29 mouse cellular contexts compared by ENCODE assay signal in genomic region chr10:13987336-13987735, GRCm38 (mm10). TPM values are rescaled to one million over a fixed set of nuclear protein-coding genes. Genes with fewer than 3 reads are reported as not detected.
DNase-seq lines count a peak whose midpoint lies in the region; ATAC-seq and TF ChIP-seq lines count a peak whose summit lies in the region.
"Had no signal": no experiment of that assay in that cellular context is flagged by ENCODE, and none has a peak within 500 bp of the region (broad histone marks: within the 10 kb centered on the region; RNA-seq: fewer than 3 reads in every experiment).

No protein-coding gene starts in this region.

- peak; percentile 63 for DNase-seq in heart, adult 11 months
- DNase-seq in heart, postnatal 4 days: no peak
- DNase-seq in spleen, postnatal 36 days (ENCODE audit: low spot score in 2 of 2): peak; percentile 37 to 38
- no peak for DNase-seq in spleen, postnatal 4 days (ENCODE audit: low spot score in 2 of 2)
- DNase-seq in right cerebral cortex, postnatal 10 days (ENCODE audit: low spot score in 2 of 2): no peak
- DNase-seq: adrenal gland, postnatal 36 days; cerebellum, adult 18-20 months; cerebellum, postnatal 14 days; gastrocnemius, postnatal 10 days; kidney, adult 8-10 months; kidney, postnatal 4 days; lung, postnatal 10 days; retina, postnatal 1 day; right cerebral cortex, postnatal 25 days; thymus, adult 2 months; thymus, postnatal 36 days had no signal

- no peak overlapping the region for H3K4me3 ChIP-seq in myocyte
- H3K4me3 ChIP-seq: erythroblast, embryonic 14.5 days; heart, embryonic 10.5 days; heart, embryonic 15.5 days; hindbrain, embryonic 12.5 days; limb, embryonic 13.5 days; megakaryocyte, embryonic 14.5 days; midbrain, embryonic 12.5 days had no signal

- H3K27me3 ChIP-seq in myocyte (ENCODE audit: control insufficient read depth, insufficient read depth, insufficient read length): no peaks in the 10 kb centered on the region
- H3K27me3 ChIP-seq: heart, embryonic 15.5 days; hindbrain, embryonic 12.5 days; limb, embryonic 13.5 days; megakaryocyte, embryonic 14.5 days; midbrain, embryonic 12.5 days had no signal

- peak overlapping the region; percentile 40 for H3K4me2 ChIP-seq in myocyte (ENCODE audit: low read depth)
- H3K4me2 ChIP-seq: heart, embryonic 15.5 days; hindbrain, embryonic 12.5 days; limb, embryonic 13.5 days; liver, embryonic 11.5 days; midbrain, embryonic 12.5 days had no signal

- H3ac ChIP-seq in myocyte (ENCODE audit: control insufficient read depth, insufficient read length): no peak overlapping the region

- no peak for TF ChIP-seq POLR2A in myocyte (IDR thresholded peaks at IDR 0.05; ENCODE audit: insufficient read length, low read depth)

- peaks cover 71% of the 10 kb centered on the region for H3K79me2 ChIP-seq in myocyte (ENCODE audit: control insufficient read depth, insufficient read depth)

- no peaks in the 10 kb centered on the region for H3K36me3 ChIP-seq in myocyte (ENCODE audit: control insufficient read depth, insufficient read depth)
- H3K36me3 ChIP-seq: heart, embryonic 10.5 days; heart, embryonic 15.5 days; hindbrain, embryonic 12.5 days; limb, embryonic 13.5 days; midbrain, embryonic 12.5 days had no signal

- no peak for ATAC-seq in inflammation-experienced regulatory T-cells, adult 6 months
- ATAC-seq: forebrain, embryonic 16.5 days; hindbrain, postnatal 0 days; intestine, embryonic 16.5 days had no signal

TF ChIP-seq in myocyte, 11 proteins besides CTCF, POLR2A, EP300 and RAD21:
- TF ChIP-seq REST (IDR thresholded peaks at IDR 0.05; ENCODE audit: insufficient read depth, insufficient read length): no peak
- no peak for TF ChIP-seq POLR2AphosphoS2 (IDR thresholded peaks at IDR 0.05; ENCODE audit: insufficient read length, low read depth)
- TF ChIP-seq SRF (IDR thresholded peaks at IDR 0.05; ENCODE audit: control insufficient read depth, insufficient read length, low read depth): no peak
- no peak for TF ChIP-seq MYOD1 (IDR thresholded peaks at IDR 0.05; ENCODE audit: control insufficient read depth in 1 of 3, insufficient read length in 2 of 3, low read depth in 2 of 3)
- TF ChIP-seq MAX (IDR thresholded peaks at IDR 0.05; ENCODE audit: low read depth): no peak
- no peak for TF ChIP-seq E2F4 (IDR thresholded peaks at IDR 0.05; ENCODE audit: insufficient read depth)
- no peak for TF ChIP-seq CEBPB (IDR thresholded peaks at IDR 0.05; ENCODE audit: insufficient read depth, poor library complexity, severe bottlenecking)
- no peak for TF ChIP-seq TCF3 (IDR thresholded peaks at IDR 0.05; ENCODE audit: insufficient read length, low read depth)
- TF ChIP-seq USF1 (IDR thresholded peaks at IDR 0.05; ENCODE audit: low read depth): no peak
- TF ChIP-seq TCF12 (IDR thresholded peaks at IDR 0.05; ENCODE audit: insufficient read depth, poor library complexity, severe bottlenecking): no peak
- no peak for TF ChIP-seq MYOG (IDR thresholded peaks at IDR 0.05; ENCODE audit: control insufficient read depth in 1 of 3, insufficient read depth in 1 of 3, insufficient read length in 2 of 3, low read depth in 2 of 3)
TF ChIP-seq in myocyte: peak in this region for 0.

RNA-seq across cellular contexts. Expression of gene Hivep2, which starts 21.5 kb away (rescaled TPM):
- total RNA-seq in heart, postnatal 4 days (2021): 10 to 100 TPM; 28.9 to 30.1 TPM
- 9.6 TPM for polyA plus RNA-seq in myocyte (2012; fragmentation: generic; extraction: Trizol)
- 10 to 100 TPM; 19.4 to 32.6 (median 24.8) TPM for polyA plus RNA-seq in inflammation-experienced regulatory T-cells, adult 6 months (2017; shearing (Covaris generic))
- polyA plus RNA-seq: erythroblast, embryonic 14.5 days had no signal

Comparison
In these comparisons a context has a peak if more than half of its experiments do, and no peak if none do; other contexts are left out.
1. DNase-seq: peak in heart, adult 11 months (single experiment) and spleen, postnatal 36 days (2 of 2); none in heart, postnatal 4 days (single experiment), spleen, postnatal 4 days (0 of 2) and right cerebral cortex, postnatal 10 days (0 of 2).